In the genomic region with DNA sequence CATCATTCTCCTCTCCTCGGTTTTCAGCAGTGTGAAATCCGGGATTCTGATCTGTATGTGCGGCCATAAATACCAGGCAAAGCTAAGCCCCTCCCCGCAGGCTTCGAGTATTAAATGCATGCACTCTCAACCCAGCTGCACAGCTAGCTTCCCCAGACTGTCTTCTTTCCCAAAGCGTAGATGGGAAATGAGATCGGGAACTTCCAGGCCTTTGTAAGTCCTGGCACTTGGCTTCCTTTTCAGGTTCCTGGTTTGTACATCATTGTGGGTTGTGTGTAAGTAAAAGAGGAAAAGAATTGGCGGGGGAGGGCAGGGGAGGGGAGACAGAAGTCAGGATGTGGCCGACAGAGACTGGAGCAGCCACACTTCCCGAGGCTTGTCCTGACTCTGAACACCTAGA, we compare ENCODE assay signal across 12 mouse cellular contexts.
DNase-seq lines count a peak whose midpoint lies in the region; ATAC-seq lines count a peak whose summit lies in the region.
"Had no signal": no experiment of that assay in that cellular context is flagged by ENCODE, and none has a peak within 500 bp of the region (broad histone marks: within the 10 kb centered on the region; RNA-seq: fewer than 3 reads in every experiment).

No protein-coding gene starts in this region.

- no peaks in the 10 kb centered on the region for H3K9me3 ChIP-seq in heart, embryonic 13.5 days
- no peaks in the 10 kb centered on the region for H3K9me3 ChIP-seq in lung, embryonic 15.5 days

- no peaks in the 10 kb centered on the region for H3K27me3 ChIP-seq in heart, embryonic 13.5 days (replicated peaks)
- no peaks in the 10 kb centered on the region for H3K27me3 ChIP-seq in lung, embryonic 15.5 days
- H3K27me3 ChIP-seq: hindbrain, embryonic 15.5 days; Patski had no signal

- 67% methylated on average over 10 of the region's 10 CpGs for WGBS in heart, embryonic 13.5 days
- 52% methylated on average over 10 of the region's 10 CpGs for WGBS in lung, embryonic 15.5 days

- no peak overlapping the region for H3K9ac ChIP-seq in heart, embryonic 13.5 days
- H3K9ac ChIP-seq in lung, embryonic 15.5 days = no peak overlapping the region
- H3K9ac ChIP-seq: hindbrain, embryonic 15.5 days had no signal

- no peak overlapping the region for H3K4me2 ChIP-seq in heart, embryonic 13.5 days
- H3K4me2 ChIP-seq in lung, embryonic 15.5 days = no peak overlapping the region
- H3K4me2 ChIP-seq: hindbrain, embryonic 15.5 days; liver, embryonic 11.5 days had no signal

- H3K36me3 ChIP-seq in heart, embryonic 13.5 days = no peaks in the 10 kb centered on the region
- no peaks in the 10 kb centered on the region for H3K36me3 ChIP-seq in lung, embryonic 15.5 days
- H3K36me3 ChIP-seq: hindbrain, embryonic 15.5 days had no signal

- H3K4me1 ChIP-seq in heart, embryonic 13.5 days = peaks cover 27% of the 10 kb centered on the region
- H3K4me1 ChIP-seq in lung, embryonic 15.5 days = peaks cover 43% of the 10 kb centered on the region

- no peak for DNase-seq in heart, postnatal 14 days
- no peak for DNase-seq in lung, postnatal 4 days
- peak; percentile 70 for DNase-seq in kidney, postnatal 10 days
- DNase-seq in cerebellum, adult 11-12 months = no peak
- DNase-seq: adrenal gland, adult 8-10 months had no signal

- peak overlapping the region; percentile 39; the same call in 1 of the 2 replicates for H3K27ac ChIP-seq in heart, embryonic 13.5 days (replicated peaks)
- peak overlapping the region; percentile 29 for H3K27ac ChIP-seq in lung, embryonic 15.5 days
- H3K27ac ChIP-seq: hindbrain, embryonic 15.5 days had no signal

- H3K4me3 ChIP-seq in heart, embryonic 13.5 days = no peak overlapping the region
- H3K4me3 ChIP-seq in lung, embryonic 15.5 days = no peak overlapping the region
- H3K4me3 ChIP-seq: hindbrain, embryonic 15.5 days; myocyte had no signal

- intact Hi-C loops in heart, postnatal 14 days (cut with DNase I) = loop anchor here (2.0 kb wide), 1 partner anchor 18 kb away; no protein-coding TSS in a partner anchor

- ATAC-seq in heart, embryonic 13.5 days (ENCODE audit: extremely low read depth, insufficient number of reproducible peaks, low FRiP score, low TSS enrichment) = no peak
- ATAC-seq in lung, embryonic 15.5 days (ENCODE audit: borderline replicate concordance, extremely low read depth, low FRiP score, low TSS enrichment) = no peak
- ATAC-seq in megakaryocyte progenitor cell, adult 5-6 weeks (replicated peaks; ENCODE audit: poor library complexity) = peak; percentile 29
- ATAC-seq: Patski had no signal
